Mouse (Mus musculus): ENCODE data around the gene Gpc6.

DNA sequence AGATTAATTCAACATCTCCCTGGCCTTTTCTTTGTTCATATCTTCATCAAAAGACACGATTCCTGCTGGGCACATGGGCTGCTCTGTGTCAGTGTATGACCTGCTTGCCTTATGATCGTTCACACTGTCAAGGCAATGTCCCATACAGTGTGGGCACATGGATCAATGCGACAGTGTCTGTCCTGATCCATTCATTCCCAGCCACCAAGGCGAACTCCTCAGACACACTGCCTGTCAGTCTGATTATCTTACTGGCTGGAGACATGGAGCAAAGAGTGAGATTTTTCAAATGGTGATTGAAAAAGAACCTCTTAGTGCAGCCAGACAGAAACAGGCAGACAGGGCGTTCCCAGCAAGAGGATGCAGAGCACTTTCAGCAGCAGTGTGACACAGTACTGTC, 143.1 kb downstream of the Gpc6 start:
- TF ChIP-seq POLR2A (IDR thresholded peaks at IDR 0.05; ENCODE audit: low read depth, low read length) (no peak), MAZ (IDR thresholded peaks at IDR 0.05; ENCODE audit: low read depth, low read length) (no peak), CHD2 (IDR thresholded peaks at IDR 0.05; ENCODE audit: low read length) (no peak), ELF1 (IDR thresholded peaks at IDR 0.05; ENCODE audit: low read depth, low read length) (no peak), PAX5 (IDR thresholded peaks at IDR 0.05; ENCODE audit: low read length) (no peak), JUN (IDR thresholded peaks at IDR 0.05; ENCODE audit: insufficient read depth, low read depth, low read length) (no peak)

Data from CH12.LX (cell line).